Mouse (Mus musculus) gastrocnemius, adult 2 months (tissue): ENCODE data around the gene Zfp341. TPM values are rescaled to one million over a fixed set of nuclear protein-coding genes. Genes with fewer than 3 reads are reported as not detected.
A peak's percentile ranks its signal among the peaks of the same experiment; 100 is the strongest.

Experiments used
- DNase-seq: peaks from one replicate; pipeline ENCODE4 v3.0.0; 2022
- H3K27ac ChIP-seq: fragments of 200-600 bp; 2 replicates; pipeline ENCODE4 v1.8.1; 2022; ENCODE audit warnings: mild to moderate bottlenecking
- H3K4me3 ChIP-seq: fragments of 200-600 bp; 2 replicates; pipeline ENCODE4 v1.8.1; 2022; ENCODE audit warnings: mild to moderate bottlenecking, moderate library complexity
- CTCF ChIP-seq: fragments of 200-600 bp; IDR thresholded peaks from 2 replicates; pipeline ENCODE4 v1.8.1; 2022; ENCODE audit warnings: antibody characterized with exemption, mild to moderate bottlenecking, moderate library complexity
- intact Hi-C: fragments of 180-260 bp; cut with DNase I; formaldehyde crosslinking; loops from one replicate; pipeline ENCODE4 v1.15.1; 2025
- total RNA-seq, 2 experiments: library from RNA; stranded (reverse); gene quantifications; 2 replicates each; pipeline ENCODE4 v1.2.3; 2021

Zfp341 gene
- total RNA-seq, 2 experiments from 2014 or later, result 2.6 to 3.5 TPM

GRCm38 (mm10) chr2:154572996-154573395 lies 40.1 kb upstream of the Zfp341 start:
- no peak overlapping the region for H3K27ac ChIP-seq
- H3K4me3 ChIP-seq, result no peak overlapping the region
- intact Hi-C loops, result no loop called here
- TF ChIP-seq CTCF, result no peak
- no peak for DNase-seq

DNA sequence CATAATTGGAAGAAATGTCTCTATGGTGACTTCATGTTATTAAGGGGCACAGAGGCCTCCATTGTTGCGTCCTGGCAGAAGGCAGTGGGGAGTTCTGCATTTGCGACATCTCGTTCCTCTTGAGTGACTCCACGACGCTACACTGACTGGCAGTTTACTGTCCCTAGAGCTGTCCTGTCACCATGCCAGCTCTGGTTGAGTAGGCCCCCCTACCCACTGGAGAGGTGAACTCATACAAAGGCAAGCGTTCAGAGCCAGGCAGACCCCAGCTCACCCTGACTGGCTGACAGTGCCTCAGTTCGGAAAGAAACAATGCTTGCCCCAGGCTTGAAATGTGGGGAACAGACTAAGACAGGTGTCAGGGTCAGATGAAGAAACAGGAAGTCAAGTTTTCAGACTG lies 38.8 kb upstream of the Zfp341 start:
- H3K27ac ChIP-seq, result no peak overlapping the region
- H3K4me3 ChIP-seq, result no peak overlapping the region
- no peak for DNase-seq
- TF ChIP-seq CTCF, result no peak
- intact Hi-C loops, result no loop called here

GRCm38 (mm10) chr2:154576876-154577743 lies 36.0 kb upstream of the Zfp341 start:
- Histone ChIP-seq H3K4me3 (no peak overlapping the region), H3K27ac (no peak overlapping the region)
- TF ChIP-seq CTCF, result no peak
- intact Hi-C loops, result no loop called here
- no peak for DNase-seq

DNA sequence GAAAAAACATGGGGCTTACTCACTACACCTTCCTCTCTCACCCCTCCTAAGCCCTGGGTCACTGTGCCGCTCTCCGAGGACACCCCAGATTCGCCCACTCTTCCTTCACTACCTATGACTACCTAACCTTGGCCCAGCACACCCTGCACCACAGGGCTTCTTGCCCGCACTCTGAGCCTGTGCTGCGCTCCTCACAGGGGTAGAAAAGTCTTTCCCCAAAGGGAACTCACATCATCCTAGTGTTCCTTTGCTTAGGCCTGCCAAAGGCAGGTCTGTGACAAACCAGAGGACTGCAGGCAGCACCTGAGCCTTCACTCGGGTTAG lies 35.4 kb upstream of the Zfp341 start:
- Histone ChIP-seq H3K27ac (no peak overlapping the region), H3K4me3 (no peak overlapping the region)
- DNase-seq, result no peak
- TF ChIP-seq CTCF, result no peak
- intact Hi-C loops, result no loop called here

GRCm38 (mm10) chr2:154580586-154580985 lies 32.5 kb upstream of the Zfp341 start:
- peak; percentile 78 for DNase-seq
- Histone ChIP-seq H3K4me3 (peak overlapping the region; percentile 21; the same call in 1 of the 2 replicates), H3K27ac (peak overlapping the region; percentile 79)
- TF ChIP-seq CTCF, result no peak
- intact Hi-C loops, result no loop called here

DNA sequence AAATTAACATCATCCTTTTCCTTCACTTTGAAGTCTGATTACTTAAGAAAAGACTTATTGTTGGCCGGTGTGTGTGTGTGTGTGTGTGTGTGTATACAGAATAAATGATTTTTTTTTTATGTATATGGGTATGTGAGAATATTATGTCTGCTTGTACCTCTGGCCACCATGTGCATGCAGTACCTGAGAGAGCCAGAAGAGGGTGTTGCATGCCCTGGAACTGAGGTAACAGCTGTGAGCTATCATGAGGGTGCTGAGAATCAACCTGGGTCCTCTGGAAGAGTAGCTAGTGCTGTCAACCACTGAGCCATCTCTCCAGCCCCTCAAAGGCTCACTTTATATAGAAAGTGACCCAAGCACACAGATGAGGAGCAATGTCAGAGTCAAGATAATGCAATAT lies 31.7 kb upstream of the Zfp341 start:
- H3K4me3 ChIP-seq, result no peak overlapping the region
- H3K27ac ChIP-seq, result 0 out of 2 replicates have a peak overlapping the region, but pooled peaks have one; percentile 79
- intact Hi-C loops, result no loop called here
- TF ChIP-seq CTCF, result peak; percentile 14; the same call in 1 of the 2 replicates
- no peak for DNase-seq

DNA sequence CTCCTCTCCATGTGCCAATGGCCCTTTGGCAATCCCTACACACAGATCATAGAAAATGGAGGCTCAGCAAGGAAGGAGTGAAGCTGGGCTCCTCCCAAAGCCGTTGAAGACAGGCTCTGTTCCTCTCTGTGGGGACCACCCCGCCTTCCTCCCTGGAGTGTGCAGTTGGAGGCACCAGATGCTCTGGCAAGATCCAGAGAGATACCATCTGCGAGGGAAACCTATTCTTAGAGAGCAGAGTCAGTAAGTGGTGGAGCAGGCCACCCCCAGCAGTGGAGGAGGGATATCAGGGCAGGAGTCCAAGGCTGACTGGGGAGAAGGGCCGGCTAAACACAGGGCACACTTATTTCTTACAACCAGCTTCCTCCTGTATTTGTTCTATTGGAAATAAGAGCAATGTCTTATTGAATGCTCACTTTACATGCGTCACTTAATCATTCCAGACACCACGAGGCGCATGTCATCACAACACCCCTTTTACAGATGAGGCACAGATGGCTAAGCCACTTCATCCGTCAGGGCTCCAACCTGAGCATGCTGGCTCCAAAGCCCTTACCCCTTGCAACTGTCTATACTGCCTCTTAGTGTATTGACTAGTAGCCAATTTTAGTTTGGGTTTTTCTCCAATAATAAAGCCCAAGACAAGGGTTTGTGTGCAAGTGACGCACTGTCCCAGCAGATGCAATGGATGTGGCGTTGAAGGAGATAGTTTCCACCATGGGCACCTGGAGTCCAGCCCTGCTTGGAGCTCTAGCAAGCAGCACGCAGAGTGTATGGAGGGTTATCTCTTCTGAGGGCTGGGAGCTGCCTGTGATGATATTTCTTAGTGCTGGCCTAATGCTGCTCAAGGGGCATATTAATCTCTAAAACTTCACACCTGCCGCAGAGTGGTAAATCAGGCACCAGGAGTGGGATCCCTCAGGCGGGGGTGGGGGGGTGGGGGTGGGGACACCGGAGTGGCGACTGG lies 28.9 kb upstream of the Zfp341 start:
- no peak overlapping the region for H3K4me3 ChIP-seq
- no peak for TF ChIP-seq CTCF
- no peak overlapping the region for H3K27ac ChIP-seq
- intact Hi-C loops, result no loop called here
- no peak for DNase-seq

DNA sequence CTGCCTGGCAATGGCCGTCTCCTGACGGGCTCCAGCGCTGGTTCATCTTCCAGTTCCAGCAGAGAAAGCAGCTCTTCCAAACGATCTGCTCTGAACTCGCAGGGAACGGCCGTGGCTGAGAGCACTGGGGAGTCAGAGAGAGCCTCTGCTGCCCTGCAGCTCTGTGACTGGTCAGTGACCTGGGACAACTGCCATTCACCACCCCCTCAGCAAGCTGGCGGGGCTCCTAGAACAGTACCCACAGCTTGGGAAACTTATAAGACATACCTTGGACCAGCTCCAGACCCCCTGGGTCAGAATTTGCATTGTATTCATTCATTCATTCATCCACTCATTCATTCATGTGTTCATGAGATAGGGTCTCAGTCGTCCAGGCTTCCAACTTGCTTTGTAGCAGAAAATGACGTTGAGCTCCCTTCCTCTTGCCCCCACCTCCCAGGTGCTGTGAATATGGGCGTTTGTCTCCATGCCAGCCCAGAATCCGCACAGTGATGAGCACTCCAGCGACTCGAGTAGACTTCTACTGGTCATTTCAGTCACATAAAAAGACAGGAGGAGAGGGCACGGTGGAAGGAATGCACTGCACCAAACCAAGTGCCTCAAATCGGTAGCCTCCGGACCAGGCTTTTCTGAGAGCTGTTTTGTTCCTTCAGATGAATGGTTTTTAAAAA lies 28.0 kb upstream of the Zfp341 start:
- no peak for TF ChIP-seq CTCF
- DNase-seq, result no peak
- no peak overlapping the region for H3K27ac ChIP-seq
- intact Hi-C loops, result no loop called here
- H3K4me3 ChIP-seq, result no peak overlapping the region

DNA sequence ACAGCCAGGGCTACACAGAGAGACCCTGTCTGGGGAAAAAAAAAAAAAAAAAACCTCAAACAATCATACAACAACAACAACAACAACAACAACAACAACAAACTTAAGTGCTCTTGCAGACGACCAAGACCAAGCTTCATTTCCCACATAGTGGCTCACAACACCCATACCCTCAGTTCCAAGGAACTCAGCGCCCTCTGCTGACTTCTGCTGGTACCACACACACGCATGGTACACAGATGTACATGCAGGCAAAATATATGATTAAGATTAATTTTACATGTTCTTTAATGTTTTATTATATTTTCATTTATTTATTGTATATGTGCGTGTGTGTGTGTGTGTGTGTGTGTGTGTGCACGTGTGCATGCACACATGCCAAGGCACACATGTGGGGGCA lies 26.7 kb upstream of the Zfp341 start:
- intact Hi-C loops, result no loop called here
- H3K27ac ChIP-seq, result no peak overlapping the region
- no peak overlapping the region for H3K4me3 ChIP-seq
- DNase-seq, result peak; percentile 44
- peak; percentile 48 for TF ChIP-seq CTCF

DNA sequence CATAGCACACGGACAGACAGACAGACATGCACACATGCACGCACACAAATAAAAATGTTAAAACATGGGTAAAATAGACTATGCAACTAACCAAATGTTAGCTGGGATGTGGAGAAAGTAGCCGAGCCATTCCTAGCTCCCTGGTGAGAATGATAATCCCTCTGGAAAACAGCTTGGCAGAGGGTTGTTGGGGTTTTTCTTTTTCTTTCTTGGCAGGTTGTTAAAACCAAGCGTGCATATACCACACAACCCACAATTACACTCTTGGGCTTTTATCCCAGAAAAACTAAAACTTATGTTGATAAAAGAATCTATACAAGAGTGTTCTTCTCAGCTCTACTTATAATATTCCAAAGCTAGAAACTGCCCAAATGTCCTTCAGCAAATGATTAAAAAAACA lies 24.0 kb upstream of the Zfp341 start:
- intact Hi-C loops, result no loop called here
- Histone ChIP-seq H3K4me3 (no peak overlapping the region), H3K27ac (no peak overlapping the region)
- DNase-seq, result no peak
- no peak for TF ChIP-seq CTCF

GRCm38 (mm10) chr2:154591239-154591638 lies 21.9 kb upstream of the Zfp341 start:
- intact Hi-C loops, result no loop called here
- TF ChIP-seq CTCF, result no peak
- DNase-seq, result no peak
- Histone ChIP-seq H3K27ac (no peak overlapping the region), H3K4me3 (no peak overlapping the region)

- Histone ChIP-seq H3K27ac (no peak overlapping the region), H3K4me3 (no peak overlapping the region)
- intact Hi-C loops, result loop anchor here (2.0 kb wide), 1 partner anchor 20 kb away; the partner anchor contains the start of genes 4930519P11Rik and Zfp341
- DNase-seq, result peak; percentile 43
- TF ChIP-seq CTCF, result peak; percentile 73
Measured at GRCm38 (mm10) chr2:154593025-154593424, 20.1 kb upstream of the Zfp341 start.

DNA sequence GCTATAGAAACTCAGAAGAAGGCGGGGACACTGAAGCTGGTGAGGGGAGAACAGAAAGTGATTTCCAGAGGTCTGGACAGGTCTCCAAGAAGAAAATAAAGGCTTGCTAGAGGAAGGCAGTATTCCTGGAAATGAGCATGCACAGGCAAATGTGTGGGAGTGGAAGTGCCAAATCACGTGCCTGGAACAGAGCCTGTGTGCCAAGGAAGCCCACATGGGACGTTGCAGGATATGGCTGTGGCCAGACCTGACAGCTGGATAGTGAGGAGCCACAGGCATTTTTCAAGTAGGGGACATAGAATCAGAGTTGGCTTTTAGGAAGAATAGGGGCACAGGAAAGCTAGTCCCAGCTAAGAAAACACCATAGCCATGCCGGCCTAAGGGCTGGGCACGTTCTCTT lies 17.3 kb upstream of the Zfp341 start:
- H3K27ac ChIP-seq, result no peak overlapping the region
- intact Hi-C loops, result no loop called here
- H3K4me3 ChIP-seq, result no peak overlapping the region
- TF ChIP-seq CTCF, result no peak
- DNase-seq, result no peak
